Mouse (Mus musculus) urinary bladder, postnatal 25 days (tissue): ENCODE data around the gene S100a10.
"Not testable (repeated sequence)": the region's sequence is repeated elsewhere in the genome, so short reads cannot be mapped to it uniquely, and the experiment has no call there.

Experiments
- DNase-seq: peaks from one replicate; pipeline ENCODE4 v3.0.0; 2022; ENCODE audit warnings: low spot score

The S100a10 gene

GRCm38 (mm10) chr3:93580946-93581345 is 26.1 kb downstream of the S100a10 start:
- DNase-seq, result no peak

DNA sequence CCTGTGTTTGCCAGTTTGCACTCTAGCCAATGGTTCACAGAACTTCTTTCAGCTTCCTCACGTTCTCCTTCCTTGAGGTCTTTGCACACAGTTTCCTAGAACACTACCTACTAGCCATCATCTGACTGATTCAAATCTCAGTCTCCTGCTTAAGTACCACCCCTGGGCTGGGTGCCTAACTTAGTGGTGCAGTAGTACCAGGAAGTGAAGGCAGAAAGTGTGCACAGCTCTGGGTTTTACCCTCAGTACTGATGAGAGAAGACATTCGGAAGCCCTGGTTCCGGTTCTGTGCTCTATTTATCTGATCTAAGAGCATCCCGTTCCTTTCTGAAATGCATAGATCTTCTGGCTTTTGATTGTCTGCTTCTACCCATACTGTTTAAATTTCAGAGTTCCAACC is 26.8 kb downstream of the S100a10 start:
- no peak for DNase-seq

DNA sequence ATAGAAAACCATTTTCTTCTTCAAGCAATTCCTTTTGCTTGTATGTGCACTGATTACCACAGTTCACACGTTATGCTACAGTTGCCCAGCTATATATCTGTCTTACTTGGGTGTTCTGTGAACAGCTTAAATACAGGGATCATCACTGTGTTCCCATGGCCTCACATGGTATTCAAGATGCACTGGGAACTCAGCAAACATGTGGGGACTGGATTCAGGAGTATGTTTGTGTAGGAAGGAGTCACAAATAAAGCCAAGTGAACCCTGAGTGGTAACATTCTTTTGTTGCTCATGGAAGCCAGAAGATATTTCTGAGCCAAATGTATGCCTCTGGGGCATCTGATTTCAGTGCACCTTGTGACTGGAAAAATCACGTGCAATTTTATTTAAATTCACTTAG is 28.2 kb downstream of the S100a10 start:
- DNase-seq, result no peak

DNA sequence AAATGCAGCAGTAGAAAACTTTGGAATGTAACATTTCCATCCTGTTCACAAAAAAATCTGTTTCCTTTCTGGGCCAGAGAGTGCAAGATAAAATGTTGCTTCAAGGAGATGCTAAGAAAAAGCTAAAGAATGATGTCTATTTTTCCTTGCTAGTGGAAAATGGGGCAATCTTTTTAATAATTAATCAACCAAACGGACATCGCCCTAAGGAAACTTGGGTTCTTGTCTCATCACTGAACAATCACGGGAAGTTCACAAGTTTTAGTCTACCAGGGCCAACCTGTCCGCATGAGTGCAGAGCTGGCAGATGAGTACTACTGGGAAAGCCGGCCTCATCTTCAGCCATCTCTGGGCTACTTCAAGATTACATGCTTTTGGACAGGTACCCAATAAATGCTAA is 34.7 kb downstream of the S100a10 start:
- DNase-seq, result no peak

DNA sequence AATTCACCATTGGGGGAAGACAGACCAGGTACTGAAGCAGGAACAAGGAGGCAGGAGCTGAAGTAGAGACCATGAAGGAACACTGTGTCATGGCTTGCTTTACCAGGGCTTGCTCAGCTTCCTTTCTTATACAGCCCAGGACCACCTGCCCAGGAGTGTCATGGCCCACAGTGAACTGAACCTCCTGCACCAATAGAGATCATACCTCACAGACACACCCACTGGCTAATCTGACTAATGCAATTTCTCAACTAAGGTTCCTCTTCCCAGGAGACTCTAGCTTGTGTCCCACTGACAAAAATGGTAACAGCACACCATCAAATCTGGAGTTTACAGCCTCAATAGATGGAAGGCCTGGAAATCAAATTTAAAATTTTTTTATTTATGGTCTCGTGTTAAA is 35.4 kb downstream of the S100a10 start:
- no peak for DNase-seq

DNA sequence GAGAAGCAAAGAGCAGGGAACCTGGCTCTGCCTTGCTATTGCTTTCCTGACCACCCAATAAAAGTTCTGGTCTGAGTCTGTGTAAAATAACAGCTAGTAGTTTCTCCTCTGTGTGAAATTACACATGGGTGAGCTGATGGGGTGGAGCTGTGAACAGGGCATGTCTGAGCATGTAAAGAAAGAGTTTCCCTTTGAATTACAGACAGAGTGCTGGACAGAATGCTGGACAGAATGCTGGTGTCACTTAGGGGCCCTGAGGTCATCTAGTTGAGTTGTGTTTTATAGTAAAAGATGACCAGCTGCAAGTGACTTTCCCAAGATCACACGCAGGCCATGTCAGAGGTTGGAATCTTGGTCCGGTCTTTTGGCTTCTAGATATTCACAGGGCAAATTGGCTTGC is 37.2 kb downstream of the S100a10 start:
- no peak for DNase-seq

- DNase-seq, result no peak
These were observed 38.1 kb downstream of the S100a10 start for GRCm38 (mm10) chr3:93592976-93593375.

GRCm38 (mm10) chr3:93593512-93593911 is 38.6 kb downstream of the S100a10 start:
- DNase-seq, result peak; percentile 50

DNA sequence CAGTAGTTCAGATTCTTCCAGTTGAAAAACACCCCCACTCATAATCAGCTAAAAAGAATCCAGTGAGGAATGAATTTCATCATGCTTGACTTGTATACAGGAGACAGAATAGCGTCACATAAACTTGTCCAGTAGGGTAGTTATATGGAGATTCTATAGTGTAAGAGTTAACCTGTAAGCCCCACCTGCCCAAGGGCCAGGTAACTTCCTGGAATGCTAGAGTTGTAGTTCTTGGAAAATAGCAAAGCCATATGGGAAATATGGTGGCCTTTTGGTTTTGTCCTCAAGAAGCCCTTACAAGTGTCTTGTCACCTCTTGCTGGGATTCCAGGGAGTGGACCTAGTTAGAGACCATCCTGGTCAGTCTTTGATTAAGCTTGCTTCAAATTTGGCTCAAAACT is 41.8 kb downstream of the S100a10 start:
- no peak for DNase-seq

DNA sequence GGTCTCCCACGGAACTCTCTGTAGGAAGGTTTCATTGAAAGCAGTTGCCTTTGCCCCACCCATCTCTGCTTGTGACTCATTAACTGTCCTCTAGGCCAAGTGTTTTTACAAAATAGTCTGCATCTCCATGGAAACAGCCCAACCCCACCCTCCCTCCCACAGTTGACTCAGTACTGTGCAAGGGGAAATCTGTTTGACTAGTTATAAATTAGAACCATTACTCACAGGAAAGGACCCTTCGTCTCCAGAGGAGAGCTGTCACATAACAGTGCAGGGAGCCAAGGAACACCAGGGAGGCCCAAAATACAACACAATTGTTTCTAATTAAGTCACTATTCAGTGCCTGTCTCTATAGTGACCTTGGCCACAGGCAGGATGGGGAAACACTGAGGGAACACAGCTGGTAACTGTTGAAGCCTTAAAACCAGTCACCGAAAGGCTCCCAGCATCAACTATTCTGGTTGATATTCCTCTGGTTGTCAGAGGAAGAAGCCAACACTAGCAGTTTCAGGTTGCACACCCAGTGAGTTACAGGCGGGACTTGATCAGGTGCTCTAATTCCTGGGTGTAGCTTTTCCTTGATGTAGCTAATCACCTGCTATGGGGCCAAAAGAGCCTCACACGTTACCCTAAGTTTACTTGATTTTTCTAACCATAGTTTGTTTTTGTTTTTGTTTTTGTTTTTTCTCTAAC is 42.5 kb downstream of the S100a10 start:
- peak; percentile 40 for DNase-seq

- DNase-seq, result no peak
These were observed 43.1 kb downstream of the S100a10 start for GRCm38 (mm10) chr3:93597970-93598369.

- no peak for DNase-seq
These were observed 45.3 kb downstream of the S100a10 start for GRCm38 (mm10) chr3:93600206-93600605.

DNA sequence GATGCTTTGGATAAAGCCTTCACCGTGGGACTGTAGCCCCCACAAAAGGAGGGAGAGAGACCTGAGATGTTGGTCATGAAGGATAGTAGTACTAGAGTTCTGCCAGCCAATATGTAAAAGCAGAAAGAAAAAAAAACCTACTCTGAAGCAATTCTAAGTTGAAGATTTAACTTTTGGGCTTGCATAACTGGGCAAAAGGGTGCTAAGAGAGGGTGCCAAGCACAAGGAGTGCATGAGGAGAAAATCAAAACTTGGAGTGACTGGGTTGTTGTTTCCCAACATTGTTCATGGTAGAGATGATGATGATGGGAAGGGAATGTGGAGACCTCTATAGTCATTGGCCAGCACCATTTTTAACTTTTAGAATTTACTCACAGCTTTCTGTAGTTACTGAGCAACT is 47.0 kb downstream of the S100a10 start:
- no peak for DNase-seq

DNA sequence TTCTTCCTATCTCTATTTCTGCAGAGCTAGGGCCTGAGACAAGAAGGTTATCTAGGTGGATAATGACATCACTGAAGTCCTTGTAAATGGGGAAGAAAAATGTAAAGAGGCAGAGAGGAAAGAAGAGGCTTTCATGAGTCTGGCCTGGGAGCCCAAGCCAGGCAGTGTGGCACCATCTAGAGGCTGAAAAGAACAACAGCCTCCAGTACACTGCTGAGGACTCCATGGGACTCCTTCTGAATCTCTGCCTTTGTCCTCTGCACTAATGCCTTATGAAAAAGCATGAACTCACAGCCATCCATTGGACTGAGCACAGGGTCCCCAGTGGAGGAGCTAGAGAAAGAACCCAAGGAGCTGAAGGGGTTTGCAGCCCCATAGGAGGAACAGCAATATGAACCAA is 54.1 kb downstream of the S100a10 start:
- not testable (repeated sequence) for DNase-seq
